Mouse (Mus musculus) stomach, embryonic 16.5 days (tissue): ENCODE data around the gene Arpc1a. TPM values are rescaled to one million over a fixed set of nuclear protein-coding genes. Genes with fewer than 3 reads are reported as not detected.

ENCODE experiments used
- ATAC-seq: fragments of 200-750 bp; cut with Nextera tagmentation; 2 replicates; pipeline ENCODE4 v1.8.0; 2017; ENCODE audit warnings: moderate number of reproducible peaks, moderate TSS enrichment; ENCODE audit not compliant: insufficient read depth, low FRiP score
- H3K27ac ChIP-seq: fragments of 300-500 bp; sonication (generic); 2 replicates; pipeline ENCODE4 v1.5.1; 2014; ENCODE audit warnings: low read length
- H3K27me3 ChIP-seq: fragments of 300-500 bp; sonication (generic); 2 replicates; pipeline ENCODE4 v1.6.1; 2014; ENCODE audit warnings: low read length, control low read depth, mixed read lengths; ENCODE audit not compliant: control insufficient read depth, insufficient read depth
- H3K36me3 ChIP-seq: fragments of 300-500 bp; sonication (generic); 2 replicates; pipeline ENCODE4 v1.6.1; 2014; ENCODE audit warnings: low read length; ENCODE audit not compliant: control insufficient read depth, insufficient read depth
- H3K4me1 ChIP-seq: fragments of 300-500 bp; sonication (generic); 2 replicates; pipeline ENCODE4 v1.6.1; 2014; ENCODE audit warnings: low read length, control low read depth, mixed read lengths; ENCODE audit not compliant: control insufficient read depth, insufficient read depth
- H3K4me2 ChIP-seq: fragments of 300-500 bp; sonication (generic); 2 replicates; pipeline ENCODE4 v1.6.1; 2014; ENCODE audit warnings: low read depth, low read length, mixed read lengths
- H3K4me3 ChIP-seq: fragments of 300-500 bp; sonication (generic); replicated peaks from 2 replicates; pipeline ENCODE4 v1.5.1; 2014; ENCODE audit warnings: mild to moderate bottlenecking, low read length
- H3K9ac ChIP-seq: fragments of 300-500 bp; sonication (generic); 2 replicates; pipeline ENCODE4 v1.6.1; 2014; ENCODE audit warnings: low read length
- H3K9me3 ChIP-seq: fragments of 300-500 bp; sonication (generic); replicated peaks from 2 replicates; pipeline ENCODE4 v1.6.1; 2016; ENCODE audit warnings: low read length, control low read depth; ENCODE audit not compliant: control insufficient read depth
- WGBS: fragments of 180-500 bp; shearing (Covaris S2); extraction: QIAGEN DNeasy Blood & Tissue Kit; methylation state at CpG from one replicate; pipeline ENCODE4 v1.1.7; 2014; 5-methylcytosine and 5-hydroxymethylcytosine counted together
- polyA plus RNA-seq: library from polyadenylated mRNA; unstranded; fragments of >200 nt; fragmentation: Nextera tagmentation; extraction: Ambion mirVana; gene quantifications from 2 replicates; pipeline ENCODE4 v1.2.1, GENCODE M21; 2015

Arpc1a gene
- polyA plus RNA-seq, 1 experiment from 2014 or later = 155 TPM

DNA sequence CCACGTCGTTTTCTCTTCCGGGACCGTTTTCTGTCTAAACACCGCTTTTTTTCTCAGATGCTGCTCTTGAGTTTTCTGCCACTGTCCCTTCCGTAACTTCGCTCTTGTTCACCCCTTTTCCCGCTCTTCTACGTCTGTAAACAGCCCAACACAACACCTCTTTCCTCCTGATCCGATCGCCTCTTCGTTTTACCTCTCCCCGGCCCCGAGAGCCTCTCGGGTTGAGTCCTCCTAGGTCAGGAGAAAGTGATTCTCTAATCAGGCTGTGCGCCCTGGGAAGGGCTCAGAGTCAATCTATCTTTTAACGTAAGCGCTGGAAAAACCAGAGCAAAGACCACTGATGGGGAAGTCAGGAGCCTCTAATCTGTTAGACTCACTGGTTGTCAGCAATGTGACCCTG lies 57.0 kb downstream of the Arpc1a start:
- Histone ChIP-seq H3K27ac (peak overlapping the region; percentile 87), H3K9ac (peak overlapping the region; percentile 87), H3K4me3 (peak overlapping the region; percentile 94), H3K27me3 (no peaks in the 10 kb centered on the region), H3K4me2 (peak overlapping the region; percentile 86), H3K36me3 (peaks cover 19% of the 10 kb centered on the region), H3K4me1 (peaks cover 15% of the 10 kb centered on the region), H3K9me3 (no peaks in the 10 kb centered on the region)
- no peak for ATAC-seq
- WGBS = under 1% methylated on average over 18 of the region's 18 CpGs

DNA sequence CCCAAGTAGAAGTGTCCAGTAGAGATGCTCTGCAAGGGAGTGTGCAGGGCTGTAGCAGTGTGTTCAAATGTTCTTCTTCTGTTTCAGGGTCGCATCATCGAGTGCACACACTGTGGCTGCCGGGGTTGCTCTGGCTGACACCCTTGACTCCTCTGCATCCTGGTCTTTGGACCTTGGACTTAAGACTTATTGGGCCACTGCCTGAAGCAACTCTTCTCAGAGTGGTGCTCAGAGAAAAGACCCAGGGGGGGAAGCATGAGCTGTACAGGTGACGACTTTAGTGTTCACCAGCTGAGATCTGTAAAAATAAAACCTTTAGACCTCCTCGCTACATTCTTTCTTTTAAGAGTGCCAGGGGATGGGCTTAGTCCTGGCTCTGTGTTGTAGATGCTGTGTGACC lies 64.1 kb downstream of the Arpc1a start:
- no peaks in the 10 kb centered on the region for H3K27me3 ChIP-seq
- 86% methylated on average over 5 of the region's 5 CpGs for WGBS

GRCm38 (mm10) chr5:145149294-145149693 lies 65.7 kb downstream of the Arpc1a start:
- H3K36me3 ChIP-seq = peaks cover 31% of the 10 kb centered on the region
- no peaks in the 10 kb centered on the region for H3K4me1 ChIP-seq
- H3K27me3 ChIP-seq = no peaks in the 10 kb centered on the region
- no peak overlapping the region for H3K27ac ChIP-seq
- H3K4me3 ChIP-seq = no peak overlapping the region
- 88% methylated on average over 6 of the region's 6 CpGs for WGBS
- H3K9ac ChIP-seq = no peak overlapping the region
- ATAC-seq = no peak
- no peak overlapping the region for H3K4me2 ChIP-seq
- no peaks in the 10 kb centered on the region for H3K9me3 ChIP-seq

More for the DNA sequence above, 64.1 kb downstream of the Arpc1a start:
- H3K9ac ChIP-seq = no peak overlapping the region
- no peak overlapping the region for H3K4me3 ChIP-seq
- H3K9me3 ChIP-seq = no peaks in the 10 kb centered on the region
- peaks cover 36% of the 10 kb centered on the region for H3K36me3 ChIP-seq
- no peak overlapping the region for H3K27ac ChIP-seq
- no peaks in the 10 kb centered on the region for H3K4me1 ChIP-seq
- H3K4me2 ChIP-seq = no peak overlapping the region
- no peak for ATAC-seq

DNA sequence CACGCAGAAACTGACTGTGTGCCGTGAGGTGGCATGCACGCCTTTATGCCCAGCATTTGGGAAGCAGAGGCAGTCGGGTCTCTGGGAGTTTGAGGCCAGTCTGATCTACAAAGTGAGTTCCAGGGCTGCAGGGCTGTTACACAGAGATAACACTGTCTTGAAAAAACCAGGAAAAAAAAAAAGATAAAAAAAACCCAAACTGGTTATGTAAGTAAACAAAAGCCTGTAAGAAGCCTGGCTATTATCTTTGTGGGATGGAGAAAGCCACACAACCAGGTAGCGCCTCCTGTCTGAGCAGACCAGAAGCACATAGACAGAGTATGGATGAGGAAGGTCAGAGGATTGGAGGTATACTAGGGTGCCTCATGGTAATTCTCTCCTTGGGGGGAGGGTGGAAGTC lies 69.1 kb downstream of the Arpc1a start:
- Histone ChIP-seq H3K4me2 (no peak overlapping the region), H3K9ac (no peak overlapping the region), H3K9me3 (no peaks in the 10 kb centered on the region), H3K36me3 (peaks cover 24% of the 10 kb centered on the region; the same call in 1 of the 2 replicates), H3K27ac (no peak overlapping the region), H3K4me1 (no peaks in the 10 kb centered on the region), H3K4me3 (no peak overlapping the region), H3K27me3 (no peaks in the 10 kb centered on the region)
- no peak for ATAC-seq
- 85% methylated on average over 5 of the region's 5 CpGs for WGBS

Other genes starting within 250 kb of the Arpc1a start
- 7.0 and 7.7 TPM in 2 replicates for gene Smurf1, start 118.0 kb upstream of the Arpc1a start, polyA plus RNA-seq
- gene Gm4871, start 51.1 kb upstream of the Arpc1a start, polyA plus RNA-seq = not detected in 2 replicates
- gene 1700018F24Rik, start 40.8 kb upstream of the Arpc1a start, polyA plus RNA-seq = not detected in 2 replicates
- 0.08 and 0.27 TPM in 2 replicates for gene Kpna7, start 200 bp downstream of the Arpc1a start, polyA plus RNA-seq
- 381 and 399 TPM in 2 replicates for gene Arpc1b, start 30.4 kb downstream of the Arpc1a start, polyA plus RNA-seq
- gene Pdap1, start 56.4 kb downstream of the Arpc1a start, polyA plus RNA-seq = 77.8 and 81.4 TPM in 2 replicates
- 147 and 167 TPM in 2 replicates for gene Bud31, start 56.5 kb downstream of the Arpc1a start, polyA plus RNA-seq
- gene Ptcd1, start 83.3 kb downstream of the Arpc1a start, polyA plus RNA-seq = 15.1 and 17.4 TPM in 2 replicates
- 35.2 and 36.3 TPM in 2 replicates for gene Cpsf4, start 83.4 kb downstream of the Arpc1a start, polyA plus RNA-seq
- 705 and 758 TPM in 2 replicates for gene Atp5j2, start 108.2 kb downstream of the Arpc1a start, polyA plus RNA-seq
- gene Zkscan14, start 118.0 kb downstream of the Arpc1a start, polyA plus RNA-seq = 8.5 and 9.3 TPM in 2 replicates
- 11.1 and 11.3 TPM in 2 replicates for gene Zkscan5, start 120.7 kb downstream of the Arpc1a start, polyA plus RNA-seq
- 33.8 and 34.2 TPM in 2 replicates for gene Zfp655, start 147.9 kb downstream of the Arpc1a start, polyA plus RNA-seq
- gene Zscan25, start 196.7 kb downstream of the Arpc1a start, polyA plus RNA-seq = 0.21 and 0.36 TPM in 2 replicates